Comparison of ENCODE assay signal across 8 mouse cellular contexts in genomic region chr12:103433986-103434731, GRCm38 (mm10). TPM values are rescaled to one million over a fixed set of nuclear protein-coding genes. Genes with fewer than 3 reads are reported as not detected.
DNase-seq lines count a peak whose midpoint lies in the region; ATAC-seq and TF ChIP-seq lines count a peak whose summit lies in the region.

Gene Ifi27, plus strand, starts transcription at chr12:103434211.

- H3K4me1 ChIP-seq in hindbrain, postnatal 0 days (ENCODE audit: insufficient read depth, low read length) = no peaks in the 10 kb centered on the region
- H3K4me1 ChIP-seq in hindbrain, embryonic 10.5 days (replicated peaks) = no peaks in the 10 kb centered on the region
- no peaks in the 10 kb centered on the region for H3K4me1 ChIP-seq in kidney, embryonic 16.5 days (ENCODE audit: insufficient read depth, low read length)
- 0 out of 2 replicates have a peak, but pooled peaks cover 2% of the 10 kb centered on the region for H3K4me1 ChIP-seq in liver, adult 2 months (ENCODE audit: control insufficient read depth, insufficient read depth, low read length)

- no peaks in the 10 kb centered on the region for H3K79me2 ChIP-seq in liver, adult 2 months (ENCODE audit: control insufficient read depth, insufficient read depth, low read length)

- ATAC-seq in hindbrain, postnatal 0 days = no peak
- ATAC-seq in granulocyte monocyte progenitor cell, adult 5-6 weeks (replicated peaks; ENCODE audit: poor library complexity, severe bottlenecking) = peak; percentile 89
- ATAC-seq in kidney, embryonic 16.5 days (ENCODE audit: low FRiP score, low TSS enrichment) = peak; percentile 96

- TF ChIP-seq CTCF in hindbrain, postnatal 0 days (IDR thresholded peaks at IDR 0.05; ENCODE audit: low read depth) = no peak
- no peak for TF ChIP-seq CTCF in liver, adult 2 months (IDR thresholded peaks at IDR 0.05; ENCODE audit: low read depth, low read length)

- peak; percentile 5 for DNase-seq in hindbrain, postnatal 0 days (ENCODE audit: low spot score)
- no peak for DNase-seq in hindbrain, embryonic 10.5 days (ENCODE audit: low spot score)
- peak; percentile 84 for DNase-seq in adrenal gland, postnatal 10 days
- DNase-seq in liver, adult 2 months (ENCODE audit: extremely low read depth, low read depth, low spot score) = peak; percentile 87
- DNase-seq in ovary, adult 18-20 months (ENCODE audit: low spot score) = peak; percentile 79
- DNase-seq in urinary bladder, postnatal 36 days (ENCODE audit: low spot score in 2 of 2) = peak; percentile 49 to 75

- H3K9me3 ChIP-seq in hindbrain, postnatal 0 days (ENCODE audit: low read length) = no peaks in the 10 kb centered on the region
- no peaks in the 10 kb centered on the region for H3K9me3 ChIP-seq in hindbrain, embryonic 10.5 days
- H3K9me3 ChIP-seq in kidney, embryonic 16.5 days (ENCODE audit: low read length) = no peaks in the 10 kb centered on the region

- H3K27ac ChIP-seq in hindbrain, postnatal 0 days = no peak within 1 kb of the TSS
- H3K27ac ChIP-seq in hindbrain, embryonic 10.5 days = no peak within 1 kb of the TSS
- peak within 1 kb of the TSS; percentile 62; the same call in 1 of the 2 replicates for H3K27ac ChIP-seq in kidney, embryonic 16.5 days (ENCODE audit: low read length)
- H3K27ac ChIP-seq in liver, adult 2 months (replicated peaks; ENCODE audit: insufficient read depth, low read depth, low read length) = peak within 1 kb of the TSS; percentile 94

- no peaks in the 10 kb centered on the region for H3K27me3 ChIP-seq in hindbrain, postnatal 0 days (ENCODE audit: insufficient read depth, low read length)
- no peaks in the 10 kb centered on the region for H3K27me3 ChIP-seq in hindbrain, embryonic 10.5 days (ENCODE audit: insufficient read depth, poor library complexity, severe bottlenecking)
- no peaks in the 10 kb centered on the region for H3K27me3 ChIP-seq in kidney, embryonic 16.5 days (ENCODE audit: insufficient read depth, low read length)
- H3K27me3 ChIP-seq in liver, adult 2 months (ENCODE audit: control insufficient read depth, insufficient read depth, low read length) = no peaks in the 10 kb centered on the region

- H3K4me2 ChIP-seq in hindbrain, postnatal 0 days (ENCODE audit: low read depth, low read length) = peak within 1 kb of the TSS; percentile 30; the same call in 1 of the 2 replicates
- H3K4me2 ChIP-seq in kidney, embryonic 16.5 days (replicated peaks; ENCODE audit: low read depth, low read length) = peak within 1 kb of the TSS; percentile 40

- WGBS in hindbrain, postnatal 0 days = 78% methylated on average over 8 of the region's 8 CpGs
- WGBS in hindbrain, embryonic 10.5 days = 81% methylated on average over 8 of the region's 8 CpGs
- WGBS in kidney, embryonic 16.5 days = 44% methylated on average over 8 of the region's 8 CpGs
- 53% methylated on average over 8 of the region's 8 CpGs for WGBS in liver, adult 2 months

- H3K9ac ChIP-seq in hindbrain, postnatal 0 days (replicated peaks; ENCODE audit: low read length) = no peak within 1 kb of the TSS
- 0 out of 2 replicates have a peak within 1 kb of the TSS, but pooled peaks have one; percentile 19 for H3K9ac ChIP-seq in kidney, embryonic 16.5 days (replicated peaks; ENCODE audit: low read length)
- peak within 1 kb of the TSS; percentile 78 for H3K9ac ChIP-seq in liver, adult 2 months (ENCODE audit: low read depth, low read length)

- TF ChIP-seq POLR2A in liver, adult 2 months (IDR thresholded peaks at IDR 0.05; ENCODE audit: extremely low read depth, insufficient read depth, low read length) = no peak

- no peaks in the 10 kb centered on the region for H3K36me3 ChIP-seq in hindbrain, postnatal 0 days (ENCODE audit: insufficient read depth, low read length)
- no peaks in the 10 kb centered on the region for H3K36me3 ChIP-seq in hindbrain, embryonic 10.5 days
- no peaks in the 10 kb centered on the region for H3K36me3 ChIP-seq in kidney, embryonic 16.5 days (ENCODE audit: insufficient read depth, low read length)
- H3K36me3 ChIP-seq in liver, adult 2 months (ENCODE audit: control insufficient read depth, insufficient read depth, low read length) = peaks cover 5% of the 10 kb centered on the region; the same call in 1 of the 2 replicates

- no peak within 1 kb of the TSS for H3K4me3 ChIP-seq in hindbrain, postnatal 0 days (ENCODE audit: low read length)
- no peak within 1 kb of the TSS for H3K4me3 ChIP-seq in hindbrain, embryonic 10.5 days
- peak within 1 kb of the TSS; percentile 31 for H3K4me3 ChIP-seq in kidney, embryonic 16.5 days (ENCODE audit: low read length)
- H3K4me3 ChIP-seq in liver, adult 2 months (ENCODE audit: insufficient read depth, low read depth, low read length) = peak within 1 kb of the TSS; percentile 44

RNA-seq across cellular contexts. Expression of gene Ifi27, which starts in this region (rescaled TPM):
- total RNA-seq in hindbrain, postnatal 0 days (2014; rRNA removed) = 18.4 and 28.6 TPM in 2 replicates
- 26.7 and 29.2 TPM in 2 replicates for polyA plus RNA-seq in hindbrain, postnatal 0 days (2015; fragmentation: Nextera tagmentation; extraction: Ambion mirVana)
- 0.60 and 1.7 TPM in 2 replicates for polyA plus RNA-seq in hindbrain, embryonic 10.5 days (2016; fragmentation: Nextera tagmentation; extraction: Ambion mirVana)
- total RNA-seq in adrenal gland, postnatal 10 days (2021) = 1,000 to 10,000 TPM; 1,092 to 1,163 TPM
- total RNA-seq in granulocyte monocyte progenitor cell, adult 5-6 weeks (2014; fragmentation: Nextera tagmentation) = 57.2 and 75.3 TPM in 2 replicates
- 24.0 and 53.0 TPM in 2 replicates for total RNA-seq in granulocyte monocyte progenitor cell, adult 5-6 weeks (2017)
- 32.8 and 39.5 TPM in 2 replicates for polyA plus RNA-seq in kidney, embryonic 16.5 days (2015; fragmentation: Nextera tagmentation; extraction: Ambion mirVana)
- total RNA-seq in liver, adult 2 months (2014; rRNA removed) = 126 and 149 TPM in 2 replicates
- 157 and 288 TPM in 2 replicates for polyA plus RNA-seq in liver, adult 2 months (2012; rRNA removed)

Comparison
In these comparisons a context has a peak if more than half of its experiments do, and no peak if none do; other contexts are left out.
1. RNA of gene Ifi27 (polyA plus RNA-seq): 157 to 288 TPM in liver, adult 2 months, 32.8 to 39.5 TPM in kidney, embryonic 16.5 days and 26.7 to 29.2 TPM in hindbrain, postnatal 0 days; 0.60 to 1.7 TPM in hindbrain, embryonic 10.5 days; every median in the first group is over 10 times any median in the second.
2. H3K27ac ChIP-seq: peak in kidney, embryonic 16.5 days (single experiment) and liver, adult 2 months (single experiment); none in hindbrain, postnatal 0 days (single experiment) and hindbrain, embryonic 10.5 days (single experiment).
3. H3K4me3 ChIP-seq: peak in kidney, embryonic 16.5 days (single experiment) and liver, adult 2 months (single experiment); none in hindbrain, postnatal 0 days (single experiment) and hindbrain, embryonic 10.5 days (single experiment).